Mouse (Mus musculus) ES-Bruce4 (cell line): Measurements from ENCODE around the gene Auts2.

Experiments
- CTCF ChIP-seq: IDR thresholded peaks from one replicate; pipeline ENCODE4 v1.8.1; 2011; ENCODE audit warnings: low read depth, low read length
- EP300 ChIP-seq: IDR thresholded peaks from 2 replicates; pipeline ENCODE4 v1.6.1; 2011; ENCODE audit warnings: low read depth, low read length; ENCODE audit not compliant: insufficient read depth
- POLR2A ChIP-seq: IDR thresholded peaks from one replicate; pipeline ENCODE4 v1.8.1; 2011; ENCODE audit warnings: low read length; ENCODE audit not compliant: insufficient read depth

GRCm38 (mm10) chr5:132126626-132127025 is 416.5 kb downstream of the Auts2 start:
- TF ChIP-seq EP300 (no peak), POLR2A (no peak), CTCF (no peak)
